Mouse (Mus musculus): Measurements from ENCODE around the gene Aasdh.

GRCm38 (mm10) chr5:76910807-76911206, 5.5 kb upstream of the Aasdh start:
- no peak for TF ChIP-seq CTCF (IDR thresholded peaks at IDR 0.05; ENCODE audit: low read depth)
- no peak for TF ChIP-seq EP300 (IDR thresholded peaks at IDR 0.05; ENCODE audit: low read depth)

Measured in heart, postnatal 0 days (tissue).